Mouse (Mus musculus) cerebellum, postnatal 25 days (tissue): ENCODE results near the gene Bmi1.

ENCODE experiments used
- DNase-seq, 2 experiments: peaks; one replicate each; pipeline ENCODE4 v3.0.0; 2021; ENCODE audit warnings: mixed read lengths in 2 of 2

Bmi1 gene

GRCm38 (mm10) chr2:18734394-18735127 is 57.7 kb downstream of the Bmi1 start:
- DNase-seq: no peak
